Comparison of ENCODE assay signal across 26 mouse cellular contexts in the genomic region with DNA sequence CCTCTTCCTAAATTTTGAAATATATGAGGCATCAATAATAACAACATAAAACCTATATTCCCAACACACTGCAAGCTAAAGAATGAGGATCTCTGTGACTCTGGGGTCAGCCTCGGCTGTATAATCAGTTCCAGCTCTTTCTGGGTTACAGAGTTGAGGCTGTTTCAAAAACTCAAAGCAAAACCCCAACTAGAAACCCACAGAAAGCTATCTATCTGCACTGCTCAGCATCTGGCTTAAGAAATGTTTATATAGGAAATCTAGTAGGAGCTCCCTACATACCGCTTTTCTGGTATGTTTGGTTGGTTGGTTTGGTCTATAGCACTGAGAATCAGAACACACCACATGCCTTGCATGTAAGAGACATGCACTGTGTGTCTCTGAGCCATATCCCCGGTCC.
"Had no signal": no experiment of that assay in that cellular context is flagged by ENCODE, and none has a peak within 500 bp of the region (broad histone marks: within the 10 kb centered on the region; RNA-seq: fewer than 3 reads in every experiment).

No protein-coding gene starts in this region.

- H3K9ac ChIP-seq: heart, embryonic 15.5 days; hindbrain, embryonic 13.5 days; hindbrain, embryonic 15.5 days; intestine, embryonic 15.5 days; kidney, embryonic 15.5 days; limb, embryonic 13.5 days; limb, embryonic 15.5 days; liver, embryonic 12.5 days; liver, embryonic 14.5 days had no signal

- H3K4me1 ChIP-seq: intestine, embryonic 15.5 days; liver, embryonic 12.5 days had no signal

- H3K9me3 ChIP-seq: heart, embryonic 10.5 days; heart, embryonic 13.5 days; heart, embryonic 15.5 days; hindbrain, embryonic 13.5 days; hindbrain, embryonic 15.5 days; intestine, embryonic 15.5 days; kidney, embryonic 15.5 days; limb, embryonic 13.5 days; limb, embryonic 15.5 days had no signal

- H3K36me3 ChIP-seq: heart, embryonic 10.5 days; heart, embryonic 13.5 days; heart, embryonic 15.5 days; hindbrain, embryonic 13.5 days; hindbrain, embryonic 15.5 days; intestine, embryonic 15.5 days; kidney, embryonic 15.5 days; limb, embryonic 13.5 days; limb, embryonic 15.5 days; liver, embryonic 12.5 days had no signal

- H3K27ac ChIP-seq: heart, embryonic 13.5 days; heart, embryonic 15.5 days; hindbrain, embryonic 13.5 days; hindbrain, embryonic 15.5 days; hindbrain, postnatal 0 days; intestine, embryonic 15.5 days; kidney, embryonic 15.5 days; kidney, postnatal 0 days; limb, embryonic 13.5 days; liver, embryonic 12.5 days; liver, embryonic 14.5 days had no signal

- ATAC-seq: hindbrain, postnatal 0 days; intestine, embryonic 15.5 days; liver, embryonic 12.5 days had no signal

- H3K4me3 ChIP-seq: heart, embryonic 13.5 days; heart, embryonic 15.5 days; hindbrain, embryonic 13.5 days; hindbrain, embryonic 15.5 days; intestine, embryonic 15.5 days; kidney, embryonic 15.5 days; limb, embryonic 13.5 days; limb, embryonic 15.5 days; liver, embryonic 12.5 days had no signal

- H3K27me3 ChIP-seq: heart, embryonic 13.5 days; heart, embryonic 15.5 days; hindbrain, embryonic 13.5 days; hindbrain, embryonic 15.5 days; intestine, embryonic 15.5 days; kidney, embryonic 15.5 days; limb, embryonic 13.5 days; limb, embryonic 15.5 days; liver, embryonic 12.5 days had no signal

- DNase-seq: gastrocnemius, postnatal 14 days; gastrocnemius, postnatal 36 days; heart, adult 18-20 months; heart, postnatal 14 days; heart, postnatal 36 days; kidney, adult 11 months; kidney, adult 2 months; kidney, adult 9 months; kidney, postnatal 14 days; kidney, postnatal 36 days; layer of hippocampus, adult 9-11 months; layer of hippocampus, postnatal 36 days; left cerebral cortex, postnatal 4 days had no signal

- H3K4me2 ChIP-seq: hindbrain, embryonic 13.5 days; hindbrain, embryonic 15.5 days; limb, embryonic 13.5 days; limb, embryonic 15.5 days; liver, embryonic 12.5 days had no signal
